Mouse (Mus musculus): ENCODE data around the gene Ddah2. TPM values are rescaled to one million over a fixed set of nuclear protein-coding genes. Genes with fewer than 3 reads are reported as not detected.
"Not testable (repeated sequence)": the region's sequence is repeated elsewhere in the genome, so short reads cannot be mapped to it uniquely, and the experiment has no call there.

The Ddah2 gene
- polyA plus RNA-seq, 1 experiment = 9.4 TPM

- H3K27ac ChIP-seq (replicated peaks; ENCODE audit: low read depth, low read length) = peak overlapping the region; percentile 94
- H3K4me1 ChIP-seq (ENCODE audit: control insufficient read depth, insufficient read depth, insufficient read length, low read length) = peaks cover 3% of the 10 kb centered on the region; the same call in 1 of the 2 replicates
- no peak overlapping the region for H3K4me3 ChIP-seq (ENCODE audit: insufficient read depth, low read depth, low read length)
Measured at GRCm38 (mm10) chr17:35022541-35023060, 36.2 kb upstream of the Ddah2 start.

GRCm38 (mm10) chr17:35023221-35023620 is 35.6 kb upstream of the Ddah2 start:
- peaks cover 3% of the 10 kb centered on the region; the same call in 1 of the 2 replicates for H3K4me1 ChIP-seq (ENCODE audit: control insufficient read depth, insufficient read depth, insufficient read length, low read length)
- no peak overlapping the region; the same call in 1 of the 2 replicates for H3K27ac ChIP-seq (replicated peaks; ENCODE audit: low read depth, low read length)

GRCm38 (mm10) chr17:35023756-35024155 is 35.1 kb upstream of the Ddah2 start:
- peaks cover 3% of the 10 kb centered on the region; the same call in 1 of the 2 replicates for H3K4me1 ChIP-seq (ENCODE audit: control insufficient read depth, insufficient read depth, insufficient read length, low read length)
- no peak overlapping the region for H3K4me3 ChIP-seq (ENCODE audit: insufficient read depth, low read depth, low read length)
- no peak overlapping the region for H3K27ac ChIP-seq (replicated peaks; ENCODE audit: low read depth, low read length)

More at GRCm38 (mm10) chr17:35023221-35023620, 35.6 kb upstream of the Ddah2 start:
- no peak overlapping the region for H3K4me3 ChIP-seq (ENCODE audit: insufficient read depth, low read depth, low read length)

DNA sequence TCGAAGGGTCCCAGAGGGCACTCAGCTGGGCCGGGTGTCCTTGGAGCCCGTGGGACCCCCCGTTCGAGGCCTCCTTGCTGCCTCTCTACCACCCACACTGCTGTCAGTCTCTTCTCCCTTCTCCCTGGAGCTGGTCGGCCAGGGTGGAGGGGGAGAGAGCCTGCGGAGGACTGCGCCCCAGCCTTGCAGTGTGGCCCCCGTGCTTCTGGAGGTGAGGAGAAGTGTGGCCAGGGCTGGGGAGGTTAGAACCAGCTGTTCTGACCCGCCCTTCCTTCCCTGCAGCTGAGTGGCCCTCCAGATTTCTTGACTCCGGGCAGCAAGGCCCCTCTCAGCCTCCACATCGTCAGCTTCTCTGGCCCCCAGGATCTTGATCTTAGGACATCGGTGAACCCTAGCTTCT is 34.6 kb upstream of the Ddah2 start:
- no peak overlapping the region for H3K27ac ChIP-seq (replicated peaks; ENCODE audit: low read depth, low read length)
- peaks cover 3% of the 10 kb centered on the region; the same call in 1 of the 2 replicates for H3K4me1 ChIP-seq (ENCODE audit: control insufficient read depth, insufficient read depth, insufficient read length, low read length)
- H3K4me3 ChIP-seq (ENCODE audit: insufficient read depth, low read depth, low read length) = no peak overlapping the region

- Histone ChIP-seq H3K4me3 (ENCODE audit: insufficient read depth, low read depth, low read length) (no peak overlapping the region), H3K4me1 (ENCODE audit: control insufficient read depth, insufficient read depth, insufficient read length, low read length) (peaks cover 3% of the 10 kb centered on the region; the same call in 1 of the 2 replicates), H3K27ac (replicated peaks; ENCODE audit: low read depth, low read length) (no peak overlapping the region)
Measured at GRCm38 (mm10) chr17:35024691-35025488, 33.9 kb upstream of the Ddah2 start.

- no peak overlapping the region for H3K4me3 ChIP-seq (ENCODE audit: insufficient read depth, low read depth, low read length)
- no peak overlapping the region for H3K27ac ChIP-seq (replicated peaks; ENCODE audit: low read depth, low read length)
Measured at GRCm38 (mm10) chr17:35026206-35026605, 32.6 kb upstream of the Ddah2 start.

DNA sequence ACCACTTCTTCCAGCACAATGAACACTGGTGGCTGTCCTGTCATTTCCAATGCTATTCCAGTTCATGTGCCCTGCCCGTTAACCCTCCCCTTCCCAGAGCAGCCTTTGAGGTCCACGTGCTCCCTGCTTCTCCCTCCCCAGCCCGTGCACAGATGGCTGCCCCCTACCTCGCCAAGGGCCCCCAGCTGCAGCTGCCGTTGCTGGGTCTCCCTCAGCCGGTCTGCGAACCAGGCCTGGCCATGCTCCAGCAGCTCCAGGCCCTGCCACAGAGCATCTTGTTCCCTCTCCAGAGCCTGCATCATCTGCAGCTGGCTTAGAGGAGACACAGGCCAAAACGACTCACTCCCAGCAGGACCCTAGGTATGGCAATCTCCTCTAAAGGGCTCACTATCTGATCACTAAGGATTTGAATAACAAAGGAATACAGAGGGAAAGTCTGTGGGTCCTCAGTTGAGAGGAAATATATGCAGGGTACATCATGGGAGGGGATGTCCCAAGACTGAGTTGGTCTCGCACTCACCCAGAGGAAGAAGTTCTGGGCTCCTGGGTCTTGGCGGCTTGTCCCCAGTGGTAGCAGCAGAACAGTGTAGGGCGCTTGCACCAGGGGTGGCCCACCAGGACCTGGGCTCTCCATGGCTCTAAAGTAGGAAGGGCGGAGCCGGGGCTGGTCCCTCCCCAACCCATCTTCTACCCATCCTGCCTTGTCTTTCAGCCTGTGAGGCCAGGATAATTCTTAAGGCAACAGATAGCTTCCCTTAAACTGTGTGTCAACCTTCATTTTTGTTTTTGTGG is 31.4 kb upstream of the Ddah2 start, which contains the start of gene Sapcd1:
TSS of gene Sapcd1 (minus strand) at position 740 of the 792 bp plus-strand sequence.
- Histone ChIP-seq H3K4me3 (ENCODE audit: insufficient read depth, low read depth, low read length) (no peak within 1 kb of the TSS), H3K27ac (replicated peaks; ENCODE audit: low read depth, low read length) (no peak within 1 kb of the TSS), H3K4me1 (ENCODE audit: control insufficient read depth, insufficient read depth, insufficient read length, low read length) (peaks cover 3% of the 10 kb centered on the region; the same call in 1 of the 2 replicates)

More at GRCm38 (mm10) chr17:35026206-35026605, 32.6 kb upstream of the Ddah2 start:
- H3K4me1 ChIP-seq (ENCODE audit: control insufficient read depth, insufficient read depth, insufficient read length, low read length) = peaks cover 3% of the 10 kb centered on the region; the same call in 1 of the 2 replicates

DNA sequence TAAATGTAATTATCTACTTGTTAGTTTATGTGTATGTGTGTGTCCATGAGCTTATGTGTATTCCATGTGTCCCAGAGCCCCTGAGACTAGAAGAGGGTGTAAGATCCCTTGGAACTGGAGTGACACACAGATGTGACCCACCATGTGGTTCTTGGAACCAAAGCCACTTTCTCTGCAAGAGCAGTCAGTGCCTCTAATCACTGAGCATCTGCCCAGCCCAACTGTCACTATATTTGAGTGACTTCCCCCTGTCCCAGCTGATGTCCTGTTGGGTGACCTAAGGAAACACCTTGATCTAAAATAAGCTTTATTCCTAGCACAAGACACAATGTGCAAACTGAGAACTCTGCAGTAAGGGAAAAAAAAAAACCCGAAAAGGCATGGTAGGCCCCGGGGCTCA is 30.5 kb upstream of the Ddah2 start:
- Histone ChIP-seq H3K4me1 (ENCODE audit: control insufficient read depth, insufficient read depth, insufficient read length, low read length) (no peaks in the 10 kb centered on the region), H3K4me3 (ENCODE audit: insufficient read depth, low read depth, low read length) (no peak overlapping the region), H3K27ac (replicated peaks; ENCODE audit: low read depth, low read length) (no peak overlapping the region)

DNA sequence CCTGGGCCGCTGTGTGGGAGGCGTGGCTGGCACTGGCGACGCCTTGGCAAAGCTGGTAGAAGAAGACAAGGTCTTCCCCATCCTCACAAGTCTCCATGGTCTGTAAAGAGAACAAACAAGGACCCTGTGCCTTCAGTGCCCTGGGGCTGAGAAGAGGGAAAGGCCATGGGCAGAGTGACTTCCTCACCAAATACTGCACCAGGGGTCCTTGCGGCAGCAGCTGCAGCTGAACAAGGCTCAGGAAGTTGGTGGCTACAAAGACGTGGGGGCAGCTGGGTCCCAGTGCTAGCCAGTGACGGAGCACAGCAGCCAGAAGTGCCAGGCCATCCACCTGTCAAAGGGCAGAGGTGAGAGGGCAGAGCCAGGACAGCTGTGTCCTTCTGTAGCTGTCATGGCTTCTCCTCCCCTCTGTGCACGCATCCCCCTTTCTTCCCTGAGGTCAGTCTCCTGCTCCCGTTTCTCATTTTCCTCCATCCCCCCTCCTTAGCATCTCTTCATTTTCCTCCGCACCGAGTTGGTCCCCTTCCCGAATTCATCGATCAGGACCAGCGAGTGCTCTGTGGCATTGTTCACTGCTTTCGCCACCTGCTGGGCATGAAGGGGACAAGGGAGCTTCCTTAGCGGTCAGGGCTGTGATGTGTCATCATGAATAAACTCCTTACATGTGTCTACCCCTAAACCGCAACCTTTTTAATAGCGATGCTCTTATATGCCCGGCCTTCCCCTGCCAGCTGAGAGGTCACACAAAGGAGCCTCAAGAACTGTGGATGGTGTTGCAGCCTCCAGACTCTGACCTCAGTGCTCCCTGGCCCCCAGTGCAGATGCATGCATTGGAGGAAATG is 28.9 kb upstream of the Ddah2 start:
- H3K4me1 ChIP-seq (ENCODE audit: control insufficient read depth, insufficient read depth, insufficient read length, low read length) = no peaks in the 10 kb centered on the region
- H3K4me3 ChIP-seq (ENCODE audit: insufficient read depth, low read depth, low read length) = no peak overlapping the region
- H3K27ac ChIP-seq (replicated peaks; ENCODE audit: low read depth, low read length) = no peak overlapping the region

- Histone ChIP-seq H3K27ac (replicated peaks; ENCODE audit: low read depth, low read length) (no peak overlapping the region), H3K4me1 (ENCODE audit: control insufficient read depth, insufficient read depth, insufficient read length, low read length) (no peaks in the 10 kb centered on the region)
Measured at GRCm38 (mm10) chr17:35031272-35031671, 27.6 kb upstream of the Ddah2 start.

GRCm38 (mm10) chr17:35031880-35032279 is 27.0 kb upstream of the Ddah2 start:
- Histone ChIP-seq H3K4me1 (ENCODE audit: control insufficient read depth, insufficient read depth, insufficient read length, low read length) (no peaks in the 10 kb centered on the region), H3K27ac (replicated peaks; ENCODE audit: low read depth, low read length) (no peak overlapping the region), H3K4me3 (ENCODE audit: insufficient read depth, low read depth, low read length) (no peak overlapping the region)

More at GRCm38 (mm10) chr17:35031272-35031671, 27.6 kb upstream of the Ddah2 start:
- no peak overlapping the region for H3K4me3 ChIP-seq (ENCODE audit: insufficient read depth, low read depth, low read length)

DNA sequence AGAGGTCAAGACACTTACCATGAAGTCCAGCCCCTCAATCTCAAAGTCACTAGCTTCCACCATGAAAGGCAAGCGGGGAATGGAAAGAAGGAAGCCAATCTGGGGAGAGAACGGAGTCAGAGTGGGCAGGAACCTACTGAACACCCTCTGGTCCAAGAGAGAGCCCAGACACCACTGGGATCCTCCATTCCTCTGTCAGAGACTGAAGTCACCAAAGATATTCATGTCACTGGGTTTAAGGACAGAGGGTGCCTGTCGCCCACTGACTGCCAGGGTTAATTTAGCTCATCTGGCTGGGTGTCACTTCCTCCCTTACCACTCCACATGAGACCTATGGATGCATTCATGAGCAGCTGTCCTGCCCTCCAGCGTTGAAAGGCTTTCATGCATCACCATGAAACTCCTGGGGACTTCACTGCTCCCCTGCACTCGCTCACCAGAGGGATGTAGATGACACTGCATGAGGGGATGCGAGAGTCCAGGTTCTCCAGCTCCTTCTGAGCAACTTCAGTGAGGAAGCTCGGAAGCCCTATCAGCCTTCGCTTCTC is 26.4 kb upstream of the Ddah2 start:
- Histone ChIP-seq H3K4me1 (ENCODE audit: control insufficient read depth, insufficient read depth, insufficient read length, low read length) (no peaks in the 10 kb centered on the region), H3K4me3 (ENCODE audit: insufficient read depth, low read depth, low read length) (no peak overlapping the region), H3K27ac (replicated peaks; ENCODE audit: low read depth, low read length) (no peak overlapping the region)

DNA sequence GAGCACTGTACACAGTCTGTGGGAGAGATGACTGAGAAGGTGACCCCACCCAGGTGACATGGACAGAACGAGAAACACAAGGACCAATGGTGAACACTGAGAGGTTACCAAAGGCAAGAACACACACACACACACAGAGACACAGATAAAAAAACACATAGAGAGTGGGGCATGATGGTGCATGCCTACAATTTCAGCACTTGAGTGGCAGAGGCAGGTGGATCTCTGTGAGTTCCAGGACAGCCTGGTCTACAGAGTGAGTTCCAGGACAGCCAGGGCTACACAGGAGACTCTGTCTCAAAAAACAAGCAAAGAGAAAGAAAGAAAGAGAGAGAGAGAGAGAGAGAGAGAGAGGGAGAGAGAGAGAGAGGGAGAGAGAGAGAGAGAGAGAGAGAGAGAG is 25.1 kb upstream of the Ddah2 start:
- not testable (repeated sequence) for H3K4me1 ChIP-seq (ENCODE audit: control insufficient read depth, insufficient read depth, insufficient read length, low read length); H3K27ac ChIP-seq (replicated peaks; ENCODE audit: low read depth, low read length); H3K4me3 ChIP-seq (ENCODE audit: insufficient read depth, low read depth, low read length)

DNA sequence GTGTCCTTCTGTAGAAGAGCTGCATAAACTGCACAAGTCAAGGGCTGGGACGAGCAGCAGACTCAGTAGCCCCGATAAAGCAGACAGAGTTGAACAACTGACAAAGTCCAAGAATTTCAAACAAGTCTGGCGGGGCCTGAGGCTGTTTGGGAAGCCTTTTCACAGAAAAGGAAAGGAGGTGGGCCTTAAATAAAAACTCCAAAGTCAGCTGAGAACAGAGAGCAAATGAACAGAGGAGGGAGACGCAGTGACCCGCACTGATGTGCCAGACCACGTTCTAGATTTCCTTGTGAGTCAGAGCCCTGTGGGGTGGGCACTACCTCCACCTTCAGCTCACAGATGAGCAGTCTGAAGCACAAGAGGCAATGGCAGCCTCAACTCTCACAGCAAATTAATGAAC is 23.9 kb upstream of the Ddah2 start:
- no peak overlapping the region for H3K27ac ChIP-seq (replicated peaks; ENCODE audit: low read depth, low read length)
- no peaks in the 10 kb centered on the region for H3K4me1 ChIP-seq (ENCODE audit: control insufficient read depth, insufficient read depth, insufficient read length, low read length)
- H3K4me3 ChIP-seq (ENCODE audit: insufficient read depth, low read depth, low read length) = no peak overlapping the region

Data from brown adipose tissue, adult 24 weeks (tissue).